Mouse (Mus musculus): ENCODE data around the gene Smchd1.

GRCm38 (mm10) chr17:71417008-71417407 lies 58.1 kb downstream of the Smchd1 start:
- TF ChIP-seq CTCF (IDR thresholded peaks at IDR 0.05; ENCODE audit: low read depth) (no peak), EP300 (optimal IDR thresholded peaks at IDR 0.05) (no peak)

Measured in stomach, postnatal 0 days (tissue).